Mouse (Mus musculus): ENCODE data around the gene Olfr433.

GRCm38 (mm10) chr1:174051931-174052536, 11.5 kb downstream of the Olfr433 start:
- TF ChIP-seq ETS1 (IDR thresholded peaks at IDR 0.05; ENCODE audit: low read depth, low read length) (no peak), CTCF (IDR thresholded peaks at IDR 0.05 in 2 of 3, conservative IDR thresholded peaks at IDR 0.05 in 1 of 3; ENCODE audit: control insufficient read depth in 1 of 3, insufficient read depth in 1 of 3, low read depth in 2 of 3, low read length in 3 of 3, poor library complexity in 1 of 3, severe bottlenecking in 1 of 3) (no peak), ZNF384 (IDR thresholded peaks at IDR 0.05; ENCODE audit: low read depth, low read length) (no peak), HCFC1 (IDR thresholded peaks at IDR 0.05; ENCODE audit: low read depth, low read length) (no peak), SMC3 (IDR thresholded peaks at IDR 0.05; ENCODE audit: low read depth, low read length) (no peak), POLR2A (IDR thresholded peaks at IDR 0.05; ENCODE audit: control insufficient read depth in 1 of 2, insufficient read depth in 1 of 2, low read depth in 1 of 2, low read length in 2 of 2, poor library complexity in 1 of 2) (no peak), EP300 (IDR thresholded peaks at IDR 0.05; ENCODE audit: low read depth in 1 of 2, low read length in 2 of 2) (no peak), TAL1 (IDR thresholded peaks at IDR 0.05; ENCODE audit: low read length) (no peak), CHD1 (IDR thresholded peaks at IDR 0.05; ENCODE audit: low read depth, low read length) (no peak), RCOR1 (IDR thresholded peaks at IDR 0.05; ENCODE audit: low read depth, low read length) (no peak), UBTF (IDR thresholded peaks at IDR 0.05; ENCODE audit: borderline replicate concordance, insufficient read depth, low read depth, low read length) (no peak), MEF2A (IDR thresholded peaks at IDR 0.05; ENCODE audit: extremely low read depth, insufficient replicate concordance, low read depth, low read length, poor library complexity, severe bottlenecking) (no peak), GATA1 (IDR thresholded peaks at IDR 0.05; ENCODE audit: low read depth, low read length) (no peak)

Data from MEL (cell line).